28 mouse cellular contexts compared by ENCODE assay signal in the genomic region with DNA sequence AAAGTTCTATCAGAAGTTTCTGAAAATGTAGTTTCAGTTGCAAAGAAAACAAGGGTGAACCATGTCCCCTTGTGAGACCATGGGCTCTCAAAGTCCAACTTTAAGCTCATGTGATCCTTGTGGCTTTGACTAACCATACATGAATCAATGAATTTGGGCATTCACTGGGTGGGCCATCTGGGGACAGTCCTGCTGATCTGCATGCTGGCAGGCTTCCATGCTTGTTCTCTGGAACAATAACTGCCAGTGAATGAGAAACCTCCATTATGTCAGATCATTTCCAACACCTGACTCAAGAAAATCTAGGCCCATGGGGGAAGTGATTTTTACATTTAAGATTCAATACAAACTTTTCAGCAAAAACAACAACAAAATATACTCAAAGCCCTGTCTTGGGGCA.
DNase-seq lines count a peak whose midpoint lies in the region; ATAC-seq and TF ChIP-seq lines count a peak whose summit lies in the region.
"Had no signal": no experiment of that assay in that cellular context is flagged by ENCODE, and none has a peak within 500 bp of the region (broad histone marks: within the 10 kb centered on the region; RNA-seq: fewer than 3 reads in every experiment).

No protein-coding gene starts in this region.

- no peak for ATAC-seq in liver, embryonic 11.5 days (replicated peaks; ENCODE audit: low FRiP score)
- ATAC-seq: activated CD4-positive, CD25-positive, alpha-beta regulatory T cell, adult 4 months; forebrain, embryonic 13.5 days; forebrain, embryonic 16.5 days; hindbrain, embryonic 16.5 days had no signal

- H3K27me3 ChIP-seq in liver, adult 2 months (ENCODE audit: control insufficient read depth, insufficient read depth, low read length) = no peaks in the 10 kb centered on the region
- no peaks in the 10 kb centered on the region; the same call in none of the 2 replicates for H3K27me3 ChIP-seq in liver, embryonic 11.5 days (replicated peaks; ENCODE audit: control insufficient read depth, insufficient read depth, low read length)
- H3K27me3 ChIP-seq: forebrain, embryonic 13.5 days; heart, embryonic 15.5 days; hindbrain, embryonic 13.5 days had no signal

- TF ChIP-seq POLR2A in liver, adult 2 months (IDR thresholded peaks at IDR 0.05; ENCODE audit: extremely low read depth, insufficient read depth, low read length) = no peak

- H3K4me1 ChIP-seq in liver, adult 2 months (ENCODE audit: control insufficient read depth, insufficient read depth, low read length) = peaks cover 21% of the 10 kb centered on the region; the same call in 1 of the 2 replicates
- no peaks in the 10 kb centered on the region; the same call in 1 of the 2 replicates for H3K4me1 ChIP-seq in liver, embryonic 11.5 days (replicated peaks; ENCODE audit: control insufficient read depth, insufficient read depth, low read length)

- H3K9me3 ChIP-seq in liver, embryonic 11.5 days (ENCODE audit: control insufficient read depth, low read length) = no peaks in the 10 kb centered on the region
- H3K9me3 ChIP-seq: forebrain, embryonic 10.5 days; forebrain, embryonic 13.5 days; heart, embryonic 12.5 days; heart, embryonic 15.5 days; hindbrain, embryonic 10.5 days; hindbrain, embryonic 13.5 days had no signal

- no peak for TF ChIP-seq CTCF in gastrocnemius, adult 2 months (IDR thresholded peaks at IDR 0.05)
- TF ChIP-seq CTCF in liver, adult 2 months (IDR thresholded peaks at IDR 0.05; ENCODE audit: low read depth, low read length) = no peak

- H3K79me2 ChIP-seq in liver, adult 2 months (ENCODE audit: control insufficient read depth, insufficient read depth, low read length) = peaks cover 39% of the 10 kb centered on the region

- no peak overlapping the region for H3K4me3 ChIP-seq in gastrocnemius, adult 2 months
- no peak overlapping the region for H3K4me3 ChIP-seq in liver, adult 2 months (ENCODE audit: insufficient read depth, low read depth, low read length)
- H3K4me3 ChIP-seq in liver, embryonic 11.5 days (ENCODE audit: low read depth, low read length) = no peak overlapping the region
- H3K4me3 ChIP-seq: forebrain, embryonic 10.5 days; forebrain, embryonic 13.5 days; heart, embryonic 12.5 days; heart, embryonic 15.5 days; hindbrain, embryonic 10.5 days; hindbrain, embryonic 13.5 days had no signal

- no peak overlapping the region for H3K9ac ChIP-seq in liver, adult 2 months (ENCODE audit: low read depth, low read length)
- no peak overlapping the region for H3K9ac ChIP-seq in liver, embryonic 11.5 days (ENCODE audit: low read depth, low read length)
- H3K9ac ChIP-seq: forebrain, embryonic 13.5 days; heart, embryonic 12.5 days; heart, embryonic 15.5 days; hindbrain, embryonic 13.5 days had no signal

- H3K36me3 ChIP-seq in liver, adult 2 months (ENCODE audit: control insufficient read depth, insufficient read depth, low read length) = no peaks in the 10 kb centered on the region
- no peaks in the 10 kb centered on the region for H3K36me3 ChIP-seq in liver, embryonic 11.5 days (ENCODE audit: control insufficient read depth, insufficient read depth, low read length)
- H3K36me3 ChIP-seq: heart, embryonic 12.5 days; heart, embryonic 15.5 days; hindbrain, embryonic 13.5 days had no signal

- peak overlapping the region; percentile 75 for H3K27ac ChIP-seq in gastrocnemius, adult 2 months
- H3K27ac ChIP-seq in liver, adult 2 months (replicated peaks; ENCODE audit: insufficient read depth, low read depth, low read length) = peak overlapping the region; percentile 38; the same call in 1 of the 2 replicates
- H3K27ac ChIP-seq in liver, embryonic 11.5 days (ENCODE audit: low read depth, low read length) = no peak overlapping the region
- H3K27ac ChIP-seq: forebrain, embryonic 10.5 days; forebrain, embryonic 13.5 days; heart, embryonic 15.5 days; hindbrain, embryonic 10.5 days; hindbrain, embryonic 13.5 days had no signal

- intact Hi-C loops in gastrocnemius, adult 2 months (cut with DNase I) = no loop called here
- intact Hi-C loops in gastrocnemius, postnatal 36 days (cut with DNase I) = no loop called here

- H3K4me2 ChIP-seq in liver, embryonic 11.5 days = no peak overlapping the region
- H3K4me2 ChIP-seq: forebrain, embryonic 13.5 days; heart, embryonic 12.5 days; heart, embryonic 15.5 days; hindbrain, embryonic 13.5 days had no signal

- DNase-seq in gastrocnemius, adult 2 months = no peak
- DNase-seq in gastrocnemius, postnatal 36 days = no peak
- DNase-seq in layer of hippocampus, adult 9-11 months = peak; percentile 70
- DNase-seq in layer of hippocampus, postnatal 14 days (ENCODE audit: low spot score in 2 of 2) = no peak
- DNase-seq in liver, adult 2 months (ENCODE audit: extremely low read depth, low read depth, low spot score) = peak; percentile 63
- no peak for DNase-seq in liver, embryonic 11.5 days (ENCODE audit: low spot score)
- DNase-seq in brain, adult 2 months (ENCODE audit: low read depth, low spot score) = peak; percentile 75
- DNase-seq in adrenal gland, postnatal 4 days (ENCODE audit: low spot score in 2 of 2) = no peak
- DNase-seq: adrenal gland, adult 8-10 months; adrenal gland, postnatal 25 days; cerebellum, adult 11 months; cerebellum, adult 2 months; cerebellum, adult 9-11 months; cerebellum, postnatal 25 days; embryo, embryonic 11 days; gastrocnemius, postnatal 14 days; heart, adult 18-20 months; heart, postnatal 10 days; heart, postnatal 36 days had no signal

Comparison
In these comparisons a context has a peak if more than half of its experiments do, and no peak if none do; other contexts are left out.
1. DNase-seq: peak in layer of hippocampus, adult 9-11 months (single experiment), liver, adult 2 months (single experiment) and brain, adult 2 months (single experiment); none in gastrocnemius, adult 2 months (single experiment), gastrocnemius, postnatal 36 days (0 of 2), layer of hippocampus, postnatal 14 days (0 of 2), liver, embryonic 11.5 days (single experiment) and adrenal gland, postnatal 4 days (0 of 2).